Mouse (Mus musculus): ENCODE results near the gene Haus2.

GRCm38 (mm10) chr2:120631521-120631920 lies 22.3 kb downstream of the Haus2 start:
- no peak for TF ChIP-seq MAX (IDR thresholded peaks at IDR 0.05; ENCODE audit: low read depth)
- TF ChIP-seq TCF12 (IDR thresholded peaks at IDR 0.05; ENCODE audit: insufficient read depth, poor library complexity, severe bottlenecking) = no peak
- no peak for TF ChIP-seq CEBPB (IDR thresholded peaks at IDR 0.05; ENCODE audit: insufficient read depth, poor library complexity, severe bottlenecking)
- TF ChIP-seq POLR2A (IDR thresholded peaks at IDR 0.05; ENCODE audit: insufficient read length, low read depth) = no peak
- TF ChIP-seq POLR2AphosphoS2 (IDR thresholded peaks at IDR 0.05; ENCODE audit: insufficient read length, low read depth) = no peak
- no peak for TF ChIP-seq USF1 (IDR thresholded peaks at IDR 0.05; ENCODE audit: low read depth)
- TF ChIP-seq E2F4 (IDR thresholded peaks at IDR 0.05; ENCODE audit: insufficient read depth) = no peak
